Mouse (Mus musculus): Measurements from ENCODE around the gene Sub1. TPM values are rescaled to one million over a fixed set of nuclear protein-coding genes. Genes with fewer than 3 reads are reported as not detected.

Sub1 gene
- 100 to 1,000 TPM; 336 to 350 TPM for total RNA-seq (2021)
- long read RNA-seq, transcript Sub1-201 (5 exons, 3,372 nt), result major isoform, 388 of 409 reads
- long read RNA-seq, partial matches to known transcripts, result 12 of 409 reads
- long read RNA-seq, other reads (novel, unspliced or antisense), result 8 of 409 reads

GRCm38 (mm10) chr15:11996883-11997282 is at the start of gene Sub1:
Gene Sub1 (minus strand): TSS chr15:11996983.
- DNase-seq (ENCODE audit: low spot score in 2 of 2), result no peak

- DNase-seq (ENCODE audit: low spot score in 2 of 2), result no peak
Measured at GRCm38 (mm10) chr15:12040407-12040710, 43.6 kb upstream of the Sub1 start.

GRCm38 (mm10) chr15:12039671-12040406 is 43.1 kb upstream of the Sub1 start:
- DNase-seq (ENCODE audit: low spot score in 2 of 2), result no peak

GRCm38 (mm10) chr15:12039256-12039655 is 42.5 kb upstream of the Sub1 start:
- DNase-seq (ENCODE audit: low spot score in 2 of 2), result no peak

GRCm38 (mm10) chr15:12037866-12038625 is 41.3 kb upstream of the Sub1 start:
- DNase-seq (ENCODE audit: low spot score in 2 of 2), result no peak

- DNase-seq (ENCODE audit: low spot score in 2 of 2), result no peak
Measured at GRCm38 (mm10) chr15:12037217-12037616, 40.4 kb upstream of the Sub1 start.

GRCm38 (mm10) chr15:12036675-12037074 is 39.9 kb upstream of the Sub1 start:
- no peak for DNase-seq (ENCODE audit: low spot score in 2 of 2)

- DNase-seq (ENCODE audit: low spot score in 2 of 2), result no peak
Measured at GRCm38 (mm10) chr15:12034317-12034716, 37.5 kb upstream of the Sub1 start.

GRCm38 (mm10) chr15:12033155-12033554 is 36.4 kb upstream of the Sub1 start:
- no peak for DNase-seq (ENCODE audit: low spot score in 2 of 2)

GRCm38 (mm10) chr15:12032512-12032911 is 35.7 kb upstream of the Sub1 start:
- no peak for DNase-seq (ENCODE audit: low spot score in 2 of 2)

- DNase-seq (ENCODE audit: low spot score in 2 of 2), result no peak
Measured at GRCm38 (mm10) chr15:12031861-12032260, 35.1 kb upstream of the Sub1 start.

- DNase-seq (ENCODE audit: low spot score in 2 of 2), result no peak
Measured at GRCm38 (mm10) chr15:12030221-12030620, 33.4 kb upstream of the Sub1 start.

- DNase-seq (ENCODE audit: low spot score in 2 of 2), result no peak
Measured at GRCm38 (mm10) chr15:12027807-12028206, 31.0 kb upstream of the Sub1 start.

GRCm38 (mm10) chr15:12026932-12027450 is 30.2 kb upstream of the Sub1 start:
- peak in 1 of 2 experiments; percentile 39 for DNase-seq (ENCODE audit: low spot score in 2 of 2)

- DNase-seq (ENCODE audit: low spot score in 2 of 2), result no peak
Measured at GRCm38 (mm10) chr15:12026026-12026425, 29.2 kb upstream of the Sub1 start.

- no peak for DNase-seq (ENCODE audit: low spot score in 2 of 2)
Measured at GRCm38 (mm10) chr15:12025341-12025740, 28.6 kb upstream of the Sub1 start.

GRCm38 (mm10) chr15:12024791-12025268 is 28.0 kb upstream of the Sub1 start:
- no peak for DNase-seq (ENCODE audit: low spot score in 2 of 2)

- DNase-seq (ENCODE audit: low spot score in 2 of 2), result peak in 1 of 2 experiments; percentile 58
Measured at GRCm38 (mm10) chr15:12019443-12019842, 22.7 kb upstream of the Sub1 start.

- DNase-seq (ENCODE audit: low spot score in 2 of 2), result no peak
Measured at GRCm38 (mm10) chr15:12018428-12018757, 21.6 kb upstream of the Sub1 start.

- no peak for DNase-seq (ENCODE audit: low spot score in 2 of 2)
Measured at GRCm38 (mm10) chr15:12017700-12018427, 21.1 kb upstream of the Sub1 start.

GRCm38 (mm10) chr15:12014197-12014905 is 17.6 kb upstream of the Sub1 start:
- DNase-seq (ENCODE audit: low spot score in 2 of 2), result no peak

Measured in layer of hippocampus, adult 18-20 months (tissue).